Mouse (Mus musculus): ENCODE data around the gene Prkcb. TPM values are rescaled to one million over a fixed set of nuclear protein-coding genes. Genes with fewer than 3 reads are reported as not detected.

The Prkcb gene
- polyA plus RNA-seq, 1 experiment = 17.8 TPM

DNA sequence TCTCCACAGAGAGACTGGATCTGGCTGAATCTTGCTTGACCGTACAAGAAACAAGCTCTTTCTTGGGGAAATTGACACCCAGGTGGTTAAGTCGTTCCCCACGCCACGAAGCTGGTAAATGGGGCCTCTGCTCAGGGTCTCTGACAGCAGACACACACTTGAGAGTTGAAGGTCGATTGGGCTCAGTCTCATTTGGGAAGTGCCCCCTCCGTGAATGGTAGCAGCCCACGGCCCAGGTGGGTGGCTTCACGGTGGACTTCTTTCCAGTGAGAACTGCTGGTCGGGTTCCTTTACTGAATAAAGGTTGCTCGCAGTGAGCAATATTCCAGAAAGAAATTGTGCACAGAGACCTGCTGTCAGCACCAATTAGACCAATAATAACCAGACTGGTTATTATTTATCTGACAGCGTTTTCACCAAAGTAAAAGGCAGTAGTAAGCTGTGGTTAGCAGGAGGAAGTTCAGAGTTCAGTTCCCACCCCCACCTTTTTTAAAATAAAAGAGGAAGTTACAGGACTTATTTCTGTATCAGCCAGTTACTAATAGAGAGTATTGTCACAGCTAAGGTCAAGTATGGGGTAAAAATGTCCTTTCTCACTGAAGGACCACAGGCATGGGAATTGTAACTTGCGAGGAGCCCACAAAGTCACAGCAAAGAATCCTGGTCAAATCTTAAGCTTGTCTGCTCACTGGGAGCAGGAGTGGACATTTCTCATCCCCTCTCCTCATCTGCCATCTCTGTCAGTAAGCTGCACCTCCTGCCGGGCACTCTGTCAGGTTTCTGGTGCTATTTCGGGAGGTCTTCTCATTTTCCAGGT lies 21.6 kb downstream of the Prkcb start:
- TF ChIP-seq FOSL1 (IDR thresholded peaks at IDR 0.05; ENCODE audit: insufficient read depth, low read length, poor library complexity, severe bottlenecking) (no peak), CTCF (IDR thresholded peaks at IDR 0.05; ENCODE audit: control insufficient read depth, insufficient read depth, insufficient read length) (no peak), MAX (IDR thresholded peaks at IDR 0.05) (no peak), MYOG (IDR thresholded peaks at IDR 0.05; ENCODE audit: control insufficient read depth, extremely low read depth, insufficient read length) (no peak), CEBPB (IDR thresholded peaks at IDR 0.05; ENCODE audit: low read depth) (no peak)
- no peaks in the 10 kb centered on the region for H3K27me3 ChIP-seq (ENCODE audit: control insufficient read depth, insufficient read depth, insufficient read length)
- no peak overlapping the region for H3ac ChIP-seq (ENCODE audit: control insufficient read depth, insufficient read length, low read depth)
- H3K79me2 ChIP-seq (ENCODE audit: control insufficient read depth, insufficient read depth) = no peaks in the 10 kb centered on the region
- H3K4me3 ChIP-seq (ENCODE audit: insufficient read depth, poor library complexity, severe bottlenecking) = no peak overlapping the region
- no peaks in the 10 kb centered on the region for H3K79me3 ChIP-seq (ENCODE audit: low read depth)
- no peaks in the 10 kb centered on the region for H3K36me3 ChIP-seq (ENCODE audit: control insufficient read depth, insufficient read depth)

DNA sequence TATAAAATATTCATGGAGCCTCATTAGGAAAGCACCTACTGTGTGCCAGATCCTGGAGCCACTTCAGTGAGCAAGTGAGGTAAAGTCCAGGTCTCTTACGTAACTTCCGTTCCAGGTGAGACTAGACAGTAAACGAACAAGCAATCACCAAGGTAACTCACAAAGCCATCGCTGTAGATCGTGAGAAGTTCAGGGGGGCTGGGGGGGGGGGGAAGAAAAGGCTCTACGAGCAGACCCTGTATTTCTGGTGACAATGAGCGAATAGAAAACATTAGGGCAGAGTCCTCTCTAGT lies 22.1 kb downstream of the Prkcb start:
- TF ChIP-seq MYOG (IDR thresholded peaks at IDR 0.05; ENCODE audit: control insufficient read depth, extremely low read depth, insufficient read length) (no peak), FOSL1 (IDR thresholded peaks at IDR 0.05; ENCODE audit: insufficient read depth, low read length, poor library complexity, severe bottlenecking) (no peak), MAX (IDR thresholded peaks at IDR 0.05) (no peak), CTCF (IDR thresholded peaks at IDR 0.05; ENCODE audit: control insufficient read depth, insufficient read depth, insufficient read length) (no peak), MYOD1 (IDR thresholded peaks at IDR 0.05; ENCODE audit: control insufficient read depth, insufficient read length, low read depth) (no peak), USF1 (IDR thresholded peaks at IDR 0.05; ENCODE audit: low read depth) (no peak), CEBPB (IDR thresholded peaks at IDR 0.05; ENCODE audit: low read depth) (no peak)
- H3K4me3 ChIP-seq (ENCODE audit: insufficient read depth, poor library complexity, severe bottlenecking) = no peak overlapping the region

DNA sequence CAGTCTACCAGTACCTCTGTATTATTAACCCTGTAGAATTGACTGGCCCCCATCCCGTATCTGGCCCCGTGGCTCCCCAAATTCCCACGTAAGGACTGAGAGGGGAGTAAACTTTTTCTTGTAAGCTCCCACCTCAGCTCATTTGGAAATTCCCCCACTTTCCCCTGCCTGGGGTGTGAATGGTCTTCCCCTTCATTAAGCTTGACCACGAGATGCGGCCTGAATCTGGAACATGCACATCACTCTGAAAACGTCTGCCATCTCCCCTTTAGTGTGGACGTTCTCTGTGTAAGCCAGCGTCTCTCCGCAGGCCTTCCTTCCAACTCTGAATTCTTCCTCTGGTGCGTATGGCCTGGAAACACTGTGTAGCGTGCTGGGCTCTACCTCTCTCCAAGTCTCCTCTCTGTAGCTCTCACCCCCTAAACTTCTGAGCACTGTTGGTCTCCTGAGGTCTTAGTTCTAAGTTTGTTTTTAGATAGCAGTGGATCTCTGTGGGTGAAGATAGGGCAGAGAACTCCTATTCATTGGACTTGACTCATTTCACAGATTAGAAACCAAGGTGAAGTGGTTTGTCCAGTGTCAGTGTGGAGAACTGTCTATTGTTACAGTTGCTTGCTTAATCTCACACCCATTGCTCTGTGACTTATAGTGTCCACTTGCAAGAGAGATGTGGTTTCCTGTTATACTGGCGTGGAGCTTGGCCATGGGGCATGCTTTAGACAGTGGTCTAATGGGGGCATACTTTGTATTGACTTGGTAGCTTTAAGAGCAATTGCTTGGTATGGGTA lies 25.3 kb downstream of the Prkcb start:
- no peaks in the 10 kb centered on the region for H3K79me2 ChIP-seq (ENCODE audit: control insufficient read depth, insufficient read depth)
- H3K79me3 ChIP-seq (ENCODE audit: low read depth) = no peaks in the 10 kb centered on the region
- TF ChIP-seq FOSL1 (IDR thresholded peaks at IDR 0.05; ENCODE audit: insufficient read depth, low read length, poor library complexity, severe bottlenecking) (no peak), MAX (IDR thresholded peaks at IDR 0.05) (no peak), CTCF (IDR thresholded peaks at IDR 0.05; ENCODE audit: control insufficient read depth, insufficient read depth, insufficient read length) (no peak), MYOD1 (IDR thresholded peaks at IDR 0.05; ENCODE audit: control insufficient read depth, insufficient read length, low read depth) (no peak), MYOG (IDR thresholded peaks at IDR 0.05; ENCODE audit: control insufficient read depth, extremely low read depth, insufficient read length) (no peak), CEBPB (IDR thresholded peaks at IDR 0.05; ENCODE audit: low read depth) (no peak), USF1 (IDR thresholded peaks at IDR 0.05; ENCODE audit: low read depth) (no peak)
- no peak overlapping the region for H3K4me3 ChIP-seq (ENCODE audit: insufficient read depth, poor library complexity, severe bottlenecking)
- H3K27me3 ChIP-seq (ENCODE audit: control insufficient read depth, insufficient read depth, insufficient read length) = no peaks in the 10 kb centered on the region
- H3ac ChIP-seq (ENCODE audit: control insufficient read depth, insufficient read length, low read depth) = no peak overlapping the region
- H3K36me3 ChIP-seq (ENCODE audit: control insufficient read depth, insufficient read depth) = no peaks in the 10 kb centered on the region

More for the DNA sequence above, 22.1 kb downstream of the Prkcb start:
- Histone ChIP-seq H3ac (ENCODE audit: control insufficient read depth, insufficient read length, low read depth) (no peak overlapping the region), H3K27me3 (ENCODE audit: control insufficient read depth, insufficient read depth, insufficient read length) (no peaks in the 10 kb centered on the region), H3K79me2 (ENCODE audit: control insufficient read depth, insufficient read depth) (no peaks in the 10 kb centered on the region), H3K36me3 (ENCODE audit: control insufficient read depth, insufficient read depth) (no peaks in the 10 kb centered on the region), H3K79me3 (ENCODE audit: low read depth) (no peaks in the 10 kb centered on the region)

DNA sequence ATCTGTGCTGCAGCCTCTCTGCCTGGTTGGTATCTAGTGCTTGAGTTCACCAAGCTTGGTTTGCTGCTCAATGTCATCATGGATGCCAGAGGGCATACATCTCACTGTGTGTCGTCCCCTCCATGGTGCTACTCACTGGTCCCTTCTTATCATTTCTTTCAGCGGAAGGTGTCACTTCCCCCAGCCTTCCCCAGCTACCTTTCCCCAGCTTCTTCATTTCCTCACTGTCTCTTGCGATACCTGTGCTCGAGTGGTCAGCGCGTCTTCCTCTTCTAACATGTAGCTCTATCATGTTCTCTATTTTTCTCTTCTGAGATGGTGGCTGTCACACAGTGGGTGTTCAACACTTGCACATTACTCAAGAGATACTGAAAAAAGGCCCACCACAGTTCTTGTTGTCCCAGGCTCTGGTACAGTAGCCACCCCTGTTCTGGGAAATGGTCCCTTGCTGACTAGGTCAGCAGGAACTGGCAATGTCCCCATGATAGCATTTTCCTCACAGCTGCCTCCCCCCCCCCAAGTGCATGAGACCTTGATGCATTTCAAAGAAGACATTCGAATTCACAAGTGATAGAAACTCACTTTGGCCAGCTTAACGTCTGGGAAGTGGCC lies 27.3 kb downstream of the Prkcb start:
- no peak overlapping the region for H3K4me3 ChIP-seq (ENCODE audit: insufficient read depth, poor library complexity, severe bottlenecking)
- no peaks in the 10 kb centered on the region for H3K79me2 ChIP-seq (ENCODE audit: control insufficient read depth, insufficient read depth)
- TF ChIP-seq FOSL1 (IDR thresholded peaks at IDR 0.05; ENCODE audit: insufficient read depth, low read length, poor library complexity, severe bottlenecking) (no peak), CTCF (IDR thresholded peaks at IDR 0.05; ENCODE audit: control insufficient read depth, insufficient read depth, insufficient read length) (no peak), USF1 (IDR thresholded peaks at IDR 0.05; ENCODE audit: low read depth) (no peak), MYOG (IDR thresholded peaks at IDR 0.05; ENCODE audit: control insufficient read depth, extremely low read depth, insufficient read length) (no peak), CEBPB (IDR thresholded peaks at IDR 0.05; ENCODE audit: low read depth) (no peak), MAX (IDR thresholded peaks at IDR 0.05) (no peak), MYOD1 (IDR thresholded peaks at IDR 0.05; ENCODE audit: control insufficient read depth, insufficient read length, low read depth) (no peak)
- H3K27me3 ChIP-seq (ENCODE audit: control insufficient read depth, insufficient read depth, insufficient read length) = no peaks in the 10 kb centered on the region
- no peaks in the 10 kb centered on the region for H3K36me3 ChIP-seq (ENCODE audit: control insufficient read depth, insufficient read depth)
- no peak overlapping the region for H3ac ChIP-seq (ENCODE audit: control insufficient read depth, insufficient read length, low read depth)
- no peaks in the 10 kb centered on the region for H3K79me3 ChIP-seq (ENCODE audit: low read depth)

DNA sequence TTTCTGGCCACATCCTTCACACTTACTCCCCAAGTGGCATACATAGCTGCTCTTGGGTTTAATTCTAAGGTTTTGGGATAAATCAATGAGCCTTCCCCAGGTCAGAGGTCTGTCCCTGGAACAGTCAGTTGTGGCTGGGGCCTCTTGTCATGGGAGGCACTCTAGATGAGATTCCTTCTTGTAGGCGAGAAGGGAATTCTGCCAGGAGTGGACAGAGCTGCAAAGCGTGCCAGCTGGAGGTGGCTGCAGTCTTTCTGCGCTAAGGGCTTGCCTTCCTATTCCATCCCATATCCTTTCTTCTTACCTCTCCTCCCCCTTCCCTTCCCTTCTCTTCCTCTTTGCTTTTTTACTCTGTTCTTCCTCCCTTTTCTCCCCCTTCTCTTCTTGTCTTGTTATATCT lies 28.1 kb downstream of the Prkcb start:
- no peaks in the 10 kb centered on the region for H3K79me2 ChIP-seq (ENCODE audit: control insufficient read depth, insufficient read depth)
- no peak overlapping the region for H3ac ChIP-seq (ENCODE audit: control insufficient read depth, insufficient read length, low read depth)
- no peaks in the 10 kb centered on the region for H3K36me3 ChIP-seq (ENCODE audit: control insufficient read depth, insufficient read depth)
- no peaks in the 10 kb centered on the region for H3K79me3 ChIP-seq (ENCODE audit: low read depth)
- H3K4me3 ChIP-seq (ENCODE audit: insufficient read depth, poor library complexity, severe bottlenecking) = no peak overlapping the region
- TF ChIP-seq CTCF (IDR thresholded peaks at IDR 0.05; ENCODE audit: control insufficient read depth, insufficient read depth, insufficient read length) (no peak), CEBPB (IDR thresholded peaks at IDR 0.05; ENCODE audit: low read depth) (no peak), MYOG (IDR thresholded peaks at IDR 0.05; ENCODE audit: control insufficient read depth, extremely low read depth, insufficient read length) (no peak), MYOD1 (IDR thresholded peaks at IDR 0.05; ENCODE audit: control insufficient read depth, insufficient read length, low read depth) (no peak), FOSL1 (IDR thresholded peaks at IDR 0.05; ENCODE audit: insufficient read depth, low read length, poor library complexity, severe bottlenecking) (no peak), MAX (IDR thresholded peaks at IDR 0.05) (no peak)
- H3K27me3 ChIP-seq (ENCODE audit: control insufficient read depth, insufficient read depth, insufficient read length) = no peaks in the 10 kb centered on the region
